Mouse (Mus musculus) cerebellum, adult 9-11 months (tissue): Measurements from ENCODE around the gene Shisa6.
"Not testable (repeated sequence)": the region's sequence is repeated elsewhere in the genome, so short reads cannot be mapped to it uniquely, and the experiment has no call there.

Source experiments
- DNase-seq: peaks from one replicate; pipeline ENCODE4 v3.0.0; 2022

Shisa6 gene

DNA sequence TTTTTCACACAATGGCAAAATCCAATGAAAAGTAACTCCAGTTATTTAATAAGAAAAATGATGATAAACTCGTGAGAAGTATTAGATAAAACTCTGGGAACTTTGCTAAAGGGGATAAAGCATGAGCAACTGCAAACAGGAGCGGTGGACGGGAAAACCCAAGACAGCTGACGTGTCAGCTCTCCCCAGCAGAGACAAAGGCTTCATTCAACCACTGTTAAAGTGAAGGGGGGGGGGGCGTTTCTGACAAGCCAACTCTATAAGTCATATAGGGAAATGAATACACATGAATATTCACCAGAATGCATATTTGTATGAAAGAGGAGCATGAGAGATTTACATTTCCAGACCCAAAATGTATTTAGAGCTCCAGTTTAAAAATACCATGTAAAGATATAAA, 83.1 kb downstream of the Shisa6 start:
- no peak for DNase-seq

DNA sequence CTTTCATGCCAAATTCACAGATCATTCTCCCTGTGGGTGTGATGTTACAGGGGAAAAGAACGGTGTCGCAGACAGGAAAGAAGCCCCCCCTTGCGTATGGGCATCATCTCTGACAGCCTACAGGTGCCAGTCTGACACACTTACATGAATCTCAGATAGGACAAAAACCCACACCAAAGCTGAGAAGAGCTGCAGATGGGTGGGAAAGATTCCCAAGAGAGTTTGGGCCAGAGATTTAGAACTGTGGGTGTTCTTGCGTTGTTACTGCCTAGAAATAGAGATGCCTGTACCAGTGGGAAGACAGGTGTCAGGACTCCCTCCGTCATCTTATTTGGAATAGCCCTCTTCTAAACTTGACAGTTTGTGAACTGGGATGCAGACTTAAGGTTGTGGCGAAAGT, 99.6 kb downstream of the Shisa6 start:
- no peak for DNase-seq

DNA sequence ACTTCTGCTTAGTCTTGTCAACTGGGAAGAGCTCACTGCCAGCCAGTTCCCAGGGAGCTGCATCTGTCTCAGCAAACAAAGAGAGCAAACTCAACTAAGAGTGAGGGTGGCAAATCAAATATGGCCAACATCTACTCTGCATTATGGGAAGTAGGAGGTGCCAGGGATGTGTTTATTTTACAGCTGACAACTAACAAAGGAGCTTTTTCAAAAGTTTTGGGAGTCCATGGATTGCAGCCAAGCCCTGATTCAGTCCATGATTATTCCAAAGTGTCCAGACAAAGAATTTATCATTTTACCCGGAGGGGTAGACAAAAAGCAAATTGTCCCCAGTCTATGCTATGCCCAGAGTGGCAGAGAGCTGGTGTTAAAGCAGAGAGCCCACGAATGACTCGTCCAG, 107.5 kb downstream of the Shisa6 start:
- no peak for DNase-seq

GRCm38 (mm10) chr11:66408721-66409120, 117.0 kb downstream of the Shisa6 start:
- DNase-seq: not testable (repeated sequence)

- DNase-seq: no peak
These were observed 125.7 kb downstream of the Shisa6 start for GRCm38 (mm10) chr11:66400036-66400435.

GRCm38 (mm10) chr11:66387561-66387960, 138.2 kb downstream of the Shisa6 start:
- no peak for DNase-seq

GRCm38 (mm10) chr11:66371796-66372195, 154.0 kb downstream of the Shisa6 start:
- no peak for DNase-seq

GRCm38 (mm10) chr11:66369764-66370163, 156.0 kb downstream of the Shisa6 start:
- DNase-seq: no peak

- DNase-seq: no peak
These were observed 158.7 kb downstream of the Shisa6 start for GRCm38 (mm10) chr11:66366809-66367685.

DNA sequence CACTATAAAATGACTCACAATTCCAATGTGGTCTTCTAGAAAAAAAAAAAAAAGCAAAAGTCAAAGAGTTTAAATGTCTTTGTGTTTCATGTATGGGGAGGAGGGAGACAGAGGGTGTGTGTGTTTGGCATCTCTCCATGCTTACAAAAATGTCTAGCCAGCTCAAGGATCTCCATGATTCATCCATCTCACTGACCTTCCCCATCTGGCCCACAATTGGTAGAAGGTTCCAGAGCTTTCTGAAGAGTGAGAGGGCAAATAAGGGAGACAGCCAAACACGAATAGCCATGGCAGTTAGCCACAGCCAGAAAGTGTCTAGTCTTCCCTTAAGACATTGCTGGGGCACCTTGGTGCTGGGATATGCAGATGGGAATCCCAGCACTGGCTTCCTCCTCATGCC, 166.0 kb downstream of the Shisa6 start:
- no peak for DNase-seq

GRCm38 (mm10) chr11:66344822-66345221, 180.9 kb downstream of the Shisa6 start:
- no peak for DNase-seq

- no peak for DNase-seq
These were observed 189.5 kb downstream of the Shisa6 start for GRCm38 (mm10) chr11:66336313-66336712.

DNA sequence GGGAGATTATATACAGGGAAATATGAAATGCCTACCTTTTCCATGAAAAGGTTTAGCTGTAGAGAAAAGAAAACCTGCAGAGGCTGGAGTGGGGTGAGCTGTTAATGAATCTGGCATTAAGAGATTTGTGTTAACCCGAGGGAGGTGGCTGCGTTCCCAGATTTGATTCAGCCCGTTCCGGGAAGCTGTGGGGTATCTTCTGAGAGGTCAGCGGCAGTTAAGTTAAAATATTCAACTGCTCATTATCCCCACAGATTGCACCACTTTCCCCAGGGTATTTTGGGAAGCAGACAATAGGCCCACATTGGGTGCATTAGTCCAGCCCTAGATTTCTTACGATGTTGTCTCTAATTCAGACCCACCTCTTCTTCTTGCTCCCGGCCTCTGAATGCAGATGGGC, 213.0 kb downstream of the Shisa6 start:
- DNase-seq: peak; percentile 22

GRCm38 (mm10) chr11:66304396-66304795, 221.4 kb downstream of the Shisa6 start:
- DNase-seq: no peak

GRCm38 (mm10) chr11:66274707-66275081, 251.1 kb downstream of the Shisa6 start:
- DNase-seq: no peak

DNA sequence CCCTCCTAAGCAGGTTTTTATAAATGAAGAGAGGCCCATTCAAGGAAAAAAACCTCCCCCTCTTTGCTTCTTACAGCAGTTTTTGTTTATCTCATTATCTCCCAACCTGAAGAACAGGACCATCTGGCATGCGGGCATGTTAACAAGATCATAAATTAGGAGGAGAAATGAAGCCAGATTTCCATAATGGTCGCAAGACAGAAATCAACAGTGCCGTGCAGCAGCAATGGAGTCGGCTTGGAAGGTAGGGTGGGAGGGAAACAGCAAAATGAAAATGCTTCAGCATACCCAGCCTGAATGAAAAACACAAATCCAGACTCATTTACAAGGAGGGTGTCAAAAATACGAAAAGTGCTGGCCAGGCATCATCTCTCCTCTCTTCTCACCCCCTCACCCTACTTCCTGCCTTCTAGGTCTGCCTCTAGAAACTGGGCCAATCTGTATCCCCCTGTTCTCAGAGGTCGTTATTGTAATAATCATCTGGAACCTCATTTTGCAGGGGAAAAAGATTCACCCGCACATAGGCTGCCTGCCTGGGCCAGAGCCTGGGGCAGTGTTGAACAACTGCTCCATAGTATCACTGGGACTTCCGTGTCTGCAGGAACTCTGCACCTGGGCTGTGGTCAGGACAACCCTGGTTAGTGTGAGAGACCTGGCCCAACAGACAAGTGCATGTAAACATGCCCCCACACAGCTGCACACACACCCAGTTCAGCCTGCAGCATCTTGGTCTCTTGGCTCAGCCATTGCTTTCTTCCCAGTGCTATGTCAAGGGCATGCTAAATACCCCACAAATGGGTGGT, 251.7 kb downstream of the Shisa6 start:
- DNase-seq: no peak

DNA sequence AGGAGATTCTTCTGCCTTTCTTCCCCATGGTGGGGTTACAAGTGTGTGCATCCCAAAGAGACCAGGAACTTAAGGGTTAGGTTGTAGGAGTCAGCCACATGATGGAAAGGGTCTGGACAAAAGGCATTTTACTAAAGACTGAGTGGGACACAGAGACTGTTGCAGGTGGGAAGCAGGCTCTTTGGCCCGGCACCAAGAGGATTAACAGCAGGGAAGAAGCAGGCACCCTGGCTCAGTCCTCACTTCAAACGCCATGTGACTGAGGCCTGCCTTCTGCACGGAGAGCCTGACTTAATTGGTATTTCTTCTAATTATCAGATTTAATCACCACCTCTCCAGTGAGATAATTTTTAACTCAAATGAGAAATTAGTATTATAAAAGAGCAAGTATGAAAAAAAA, 258.7 kb downstream of the Shisa6 start:
- no peak for DNase-seq

- DNase-seq: no peak
These were observed 260.3 kb downstream of the Shisa6 start for GRCm38 (mm10) chr11:66265336-66265990.

DNA sequence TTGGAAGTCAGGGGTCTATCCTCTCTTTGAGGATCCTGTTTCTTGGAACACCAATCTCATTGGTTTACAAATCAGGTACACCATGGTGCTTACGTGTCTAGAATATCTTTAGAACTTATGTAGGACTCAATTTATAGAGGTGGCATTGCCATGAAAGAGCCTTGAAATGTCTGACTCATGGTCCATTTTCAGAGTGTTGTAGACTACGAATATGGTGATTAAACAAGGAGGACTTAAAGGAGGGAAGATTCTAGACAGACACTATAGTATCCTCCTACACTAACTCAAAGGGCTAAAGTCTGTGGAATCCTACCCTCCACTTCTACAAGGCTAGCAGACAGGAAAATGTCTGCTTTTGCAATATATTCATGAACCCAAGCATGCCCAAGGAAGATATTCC, 265.6 kb downstream of the Shisa6 start:
- no peak for DNase-seq

- DNase-seq: no peak
These were observed 266.9 kb downstream of the Shisa6 start for GRCm38 (mm10) chr11:66258851-66259250.

DNA sequence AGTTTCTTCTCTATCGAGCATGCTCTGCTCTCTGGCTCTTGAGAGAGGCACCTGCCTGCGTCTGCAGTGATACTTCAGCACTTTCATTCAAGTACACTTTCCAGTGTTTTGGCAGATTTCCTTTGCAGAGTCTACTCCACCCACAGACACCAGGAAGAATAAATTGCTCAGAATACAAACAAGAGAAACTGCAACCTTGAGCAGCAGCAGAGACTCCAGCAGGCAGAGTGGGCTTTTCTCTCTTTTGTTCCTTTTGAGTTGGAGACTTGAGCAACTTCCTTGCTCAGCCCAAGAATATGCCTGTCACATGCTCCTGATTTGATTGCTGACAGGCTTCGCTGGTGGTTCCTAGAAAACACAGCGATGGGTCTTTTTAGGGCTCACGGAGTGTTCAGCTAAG, 278.6 kb downstream of the Shisa6 start:
- DNase-seq: no peak

- DNase-seq: no peak
These were observed 289.2 kb downstream of the Shisa6 start for GRCm38 (mm10) chr11:66236557-66236956.

DNA sequence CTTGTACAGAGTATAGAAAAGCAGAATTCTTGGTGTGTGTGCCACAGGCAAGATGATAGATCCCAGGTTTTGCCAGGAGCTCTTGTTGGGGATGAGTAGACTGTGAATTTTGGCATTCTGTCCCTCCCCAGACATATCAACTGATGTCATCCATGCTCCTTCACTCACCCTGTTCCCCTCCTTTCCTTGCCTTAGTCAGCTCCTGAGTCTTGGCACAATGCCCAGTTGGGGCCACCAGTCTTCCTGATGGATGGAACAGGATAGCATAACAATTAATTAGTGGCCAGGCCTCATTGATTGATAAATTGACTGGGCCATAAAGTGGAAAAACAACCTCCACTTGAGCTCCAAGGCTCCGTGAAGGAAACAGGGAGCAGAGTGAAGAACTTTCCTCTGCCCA, 292.9 kb downstream of the Shisa6 start:
- no peak for DNase-seq

DNA sequence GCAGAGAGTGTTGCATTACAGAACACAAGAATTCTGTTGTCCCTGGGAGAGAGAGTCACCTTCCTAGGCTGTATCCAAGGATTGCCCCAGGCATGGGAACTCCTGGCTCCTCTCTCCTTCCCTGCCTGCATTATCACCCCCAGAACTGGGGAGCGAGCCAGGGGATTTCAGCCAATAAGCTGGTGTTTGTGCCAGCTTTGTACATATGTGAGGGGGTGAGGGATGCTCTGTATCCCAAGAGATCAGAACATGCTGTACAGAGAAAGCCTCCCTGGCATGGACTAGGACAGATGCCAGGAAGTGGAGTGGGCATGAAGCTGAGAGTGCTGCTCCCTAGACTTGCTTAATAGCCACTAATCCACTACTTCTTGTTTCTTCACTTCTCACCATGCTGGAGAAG, 303.6 kb downstream of the Shisa6 start:
- peak; percentile 8 for DNase-seq
